Mouse (Mus musculus): ENCODE measurements around the gene Slc29a1.

The Slc29a1 gene

DNA sequence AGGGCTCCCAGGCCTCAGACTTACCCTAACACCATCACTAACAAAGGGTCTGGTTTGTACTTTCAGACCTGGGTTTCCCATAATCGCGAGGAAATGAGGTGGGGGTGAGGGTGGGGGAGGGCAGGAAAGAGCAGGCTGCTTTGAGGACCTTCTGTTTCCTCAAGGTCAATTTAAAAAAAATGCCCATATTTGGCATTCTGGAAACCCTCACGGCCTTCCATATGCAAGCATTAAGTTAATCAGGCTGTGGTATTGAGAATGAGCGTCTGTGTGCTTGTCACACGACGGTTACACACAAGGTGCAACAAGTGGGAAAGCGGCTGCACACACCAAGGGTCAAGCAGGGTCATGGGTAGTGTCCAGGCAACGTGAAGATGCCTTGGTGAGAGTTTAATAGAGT lies 12.6 kb upstream of the Slc29a1 start:
- DNase-seq (ENCODE audit: low read depth, low spot score) = no peak

GRCm38 (mm10) chr17:45610144-45610866 lies 10.9 kb upstream of the Slc29a1 start:
- no peak for DNase-seq (ENCODE audit: low read depth, low spot score)

- no peak for DNase-seq (ENCODE audit: low read depth, low spot score)
Measured at GRCm38 (mm10) chr17:45608396-45608795, 9.0 kb upstream of the Slc29a1 start.

DNA sequence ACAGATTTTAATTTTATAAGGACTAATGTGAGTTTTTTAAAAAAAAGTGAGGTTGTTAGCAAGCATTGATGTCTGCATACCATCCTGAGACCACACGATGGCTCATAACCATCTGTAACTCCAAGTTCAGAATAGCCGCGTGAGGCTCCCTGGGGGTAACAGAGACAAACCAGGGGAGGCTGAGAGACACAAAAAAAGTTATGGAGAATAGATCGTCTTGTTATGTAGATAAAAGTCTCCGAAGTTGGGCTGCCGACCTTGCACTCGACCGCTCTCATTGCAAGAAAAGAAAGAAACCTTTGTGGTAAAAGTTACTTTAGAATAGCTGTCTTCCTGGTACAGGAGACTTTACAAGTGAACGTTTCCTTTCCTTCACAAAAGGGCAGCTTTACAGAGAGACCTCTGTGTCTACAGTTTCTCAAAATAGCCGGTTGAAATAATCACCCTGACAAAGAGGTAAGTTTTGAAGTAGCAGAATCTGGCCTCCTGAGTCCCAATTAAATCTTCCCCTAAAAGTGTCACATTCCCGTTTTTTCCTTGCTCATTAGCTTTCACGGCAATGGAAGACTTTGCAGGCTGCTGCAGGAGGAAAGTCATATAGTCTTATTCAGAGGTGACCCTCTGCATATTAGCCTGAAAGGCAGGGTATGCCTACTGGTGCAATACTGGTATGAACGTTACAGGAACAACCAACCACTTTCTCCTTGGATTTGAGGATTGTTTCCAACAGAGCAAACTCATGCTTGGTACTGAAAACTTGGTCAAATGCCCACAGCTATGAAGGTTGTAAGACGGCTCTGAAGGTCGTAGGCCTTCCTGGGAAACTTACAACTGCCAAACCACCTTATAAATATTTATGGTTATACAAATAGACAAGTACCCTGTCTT lies 7.8 kb upstream of the Slc29a1 start:
- DNase-seq (ENCODE audit: low read depth, low spot score) = no peak

DNA sequence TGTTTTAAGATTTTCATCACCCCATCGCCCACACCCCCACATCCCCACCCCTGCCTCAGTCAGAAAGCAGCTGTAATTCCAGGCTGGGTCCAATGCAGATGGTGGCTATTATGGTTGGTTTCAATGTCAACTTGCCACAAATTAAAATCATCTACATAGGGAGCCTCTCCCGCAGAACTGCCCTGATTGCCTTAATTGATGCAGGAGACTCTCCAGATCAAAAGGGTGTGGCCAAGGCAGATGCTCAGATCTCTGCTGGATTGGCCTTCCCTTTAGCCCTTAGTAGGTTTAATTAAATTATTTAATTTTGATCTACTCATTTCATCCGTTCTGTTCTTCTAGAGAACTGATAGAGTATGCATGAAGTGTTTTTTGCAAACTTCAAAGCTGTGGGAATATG lies 3.6 kb upstream of the Slc29a1 start:
- no peak for DNase-seq (ENCODE audit: low read depth, low spot score)

DNA sequence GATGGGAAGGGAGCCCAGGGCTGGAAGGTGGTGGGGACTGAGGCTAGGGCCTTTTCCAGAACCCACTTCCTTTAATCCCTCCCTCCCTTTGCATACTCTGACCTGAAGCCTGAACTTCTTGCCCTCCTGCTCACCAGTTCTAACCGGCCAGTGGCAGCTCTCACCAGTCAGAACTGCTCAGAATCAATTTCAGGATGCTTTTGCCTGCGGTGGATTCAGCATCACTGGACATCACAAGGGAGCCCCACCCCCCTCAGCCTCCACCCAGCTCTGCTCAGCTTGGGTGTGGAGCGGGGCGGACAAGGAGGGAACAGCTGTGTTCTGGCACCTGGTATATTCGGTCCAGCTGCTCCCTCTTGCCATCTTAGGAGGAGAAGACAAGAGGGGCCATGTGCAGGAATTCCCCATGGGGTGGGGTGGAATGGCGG lies 2.5 kb upstream of the Slc29a1 start, which contains the start of gene Mymx:
TSS of gene Mymx (minus strand) at position 226 of the 428 bp plus-strand sequence.
- DNase-seq (ENCODE audit: low read depth, low spot score) = no peak

- DNase-seq (ENCODE audit: low read depth, low spot score) = no peak
Measured at GRCm38 (mm10) chr17:45601325-45601724, 1.9 kb upstream of the Slc29a1 start.

- no peak for DNase-seq (ENCODE audit: low read depth, low spot score)
Measured at GRCm38 (mm10) chr17:45600267-45600666, 861 bp upstream of the Slc29a1 start.

DNA sequence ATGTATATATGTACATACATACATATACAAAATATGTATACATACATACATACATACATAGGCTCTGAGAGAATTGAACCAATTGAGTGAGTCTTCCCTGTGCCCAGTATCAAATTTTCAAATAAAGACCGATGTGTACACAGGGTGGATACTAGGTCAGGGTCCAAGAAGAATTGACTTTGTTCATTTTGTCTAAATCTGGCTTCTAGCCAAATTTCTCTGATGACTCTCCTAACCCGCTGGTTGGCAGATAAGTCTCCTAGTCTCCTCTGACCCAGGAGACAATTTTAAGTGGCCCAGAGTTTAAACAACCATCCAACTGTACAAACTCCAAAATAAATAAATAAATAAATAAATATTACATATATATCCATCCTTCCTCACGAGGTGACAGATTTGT lies 515 bp downstream of the Slc29a1 start:
- DNase-seq (ENCODE audit: low read depth, low spot score) = no peak

DNA sequence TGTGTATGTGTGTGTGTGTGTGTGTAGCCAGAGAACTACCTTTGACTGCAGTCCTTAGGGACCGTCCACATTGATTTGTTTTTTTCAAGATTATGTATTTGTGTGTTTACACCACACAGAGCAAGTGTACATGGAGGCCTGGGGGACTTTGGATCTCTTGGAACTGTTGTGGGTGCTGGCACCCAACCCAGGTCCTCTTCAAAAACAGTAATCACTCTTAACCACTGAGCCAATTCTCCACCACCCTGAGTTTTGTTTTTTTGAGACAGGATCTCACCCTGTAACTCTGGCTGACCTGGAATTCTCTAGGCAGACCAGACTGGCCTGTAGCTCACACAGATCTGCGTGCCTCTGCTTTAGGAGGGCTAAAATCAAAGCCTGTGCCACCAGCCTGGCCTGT lies 1.0 kb downstream of the Slc29a1 start:
- DNase-seq (ENCODE audit: low read depth, low spot score) = no peak

- DNase-seq (ENCODE audit: low read depth, low spot score) = no peak
Measured at GRCm38 (mm10) chr17:45597787-45598186, 1.6 kb downstream of the Slc29a1 start.

DNA sequence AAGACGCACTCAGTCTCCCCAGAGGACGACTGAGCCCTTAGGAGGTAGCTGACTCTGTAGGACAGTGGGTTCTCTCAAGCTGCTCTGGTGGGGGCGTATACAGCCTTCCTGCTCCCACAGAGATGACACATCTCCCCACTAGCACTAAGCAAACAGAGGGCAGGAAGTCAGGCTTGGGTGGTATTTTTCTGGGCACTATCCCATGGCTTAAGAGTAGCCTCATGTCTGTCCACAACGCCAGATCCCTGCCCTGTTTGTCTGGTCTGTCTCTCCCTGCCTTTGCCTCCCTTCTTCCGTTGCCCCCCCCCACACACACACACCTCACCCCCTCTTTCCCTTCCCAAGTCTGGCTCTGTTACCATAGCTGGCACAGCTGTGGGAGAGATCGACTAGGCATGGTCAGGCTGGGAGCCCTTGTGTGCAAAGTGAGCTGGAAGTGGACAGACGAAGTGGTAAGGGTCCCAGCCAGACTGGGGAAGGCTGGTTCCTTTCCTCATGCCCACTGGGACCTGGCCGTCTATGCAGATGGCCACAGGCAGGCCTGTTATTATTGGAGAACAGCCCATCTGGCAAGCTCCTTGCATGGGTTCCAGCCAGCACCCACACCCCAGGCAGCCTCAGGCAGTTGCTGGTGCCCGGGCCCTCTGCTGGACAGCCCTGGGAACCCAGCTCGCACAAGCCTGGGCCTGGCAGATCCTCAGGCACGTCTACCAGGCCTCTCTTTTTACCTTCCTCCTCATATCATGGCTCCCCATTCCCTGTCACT lies 2.6 kb downstream of the Slc29a1 start:
- DNase-seq (ENCODE audit: low read depth, low spot score) = no peak

DNA sequence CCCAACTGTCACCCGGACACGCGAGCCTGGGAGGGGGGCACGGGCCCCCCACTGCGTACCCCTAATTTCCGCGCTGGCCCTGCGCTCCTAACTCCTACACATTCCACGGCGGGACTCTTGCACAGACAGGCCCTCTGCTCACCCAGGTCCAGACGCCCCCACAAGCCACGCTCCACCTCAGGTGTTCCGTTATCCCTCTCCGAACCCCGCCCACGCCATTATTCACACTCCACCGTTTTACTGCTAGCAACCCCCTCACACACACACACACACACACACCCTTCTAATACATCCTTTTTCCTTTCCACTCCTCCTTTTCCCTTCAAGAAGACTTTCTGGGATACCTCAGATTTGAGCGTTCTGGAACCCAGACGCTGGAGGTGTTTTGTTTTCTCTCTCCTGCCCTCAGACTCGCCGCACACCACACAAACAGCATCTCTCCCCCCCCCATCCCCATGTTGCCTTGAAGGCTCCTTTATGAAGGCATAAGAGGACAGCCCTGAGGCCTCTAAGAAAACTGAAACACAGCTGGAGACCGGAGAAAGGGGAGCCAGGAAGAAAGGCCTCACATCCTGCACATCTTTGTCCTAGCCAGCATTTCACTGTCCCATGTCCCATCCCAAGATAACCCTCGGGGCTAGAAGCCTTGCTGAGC lies 3.5 kb downstream of the Slc29a1 start:
- no peak for DNase-seq (ENCODE audit: low read depth, low spot score)

GRCm38 (mm10) chr17:45594881-45595735 lies 4.3 kb downstream of the Slc29a1 start:
- DNase-seq (ENCODE audit: low read depth, low spot score) = no peak

DNA sequence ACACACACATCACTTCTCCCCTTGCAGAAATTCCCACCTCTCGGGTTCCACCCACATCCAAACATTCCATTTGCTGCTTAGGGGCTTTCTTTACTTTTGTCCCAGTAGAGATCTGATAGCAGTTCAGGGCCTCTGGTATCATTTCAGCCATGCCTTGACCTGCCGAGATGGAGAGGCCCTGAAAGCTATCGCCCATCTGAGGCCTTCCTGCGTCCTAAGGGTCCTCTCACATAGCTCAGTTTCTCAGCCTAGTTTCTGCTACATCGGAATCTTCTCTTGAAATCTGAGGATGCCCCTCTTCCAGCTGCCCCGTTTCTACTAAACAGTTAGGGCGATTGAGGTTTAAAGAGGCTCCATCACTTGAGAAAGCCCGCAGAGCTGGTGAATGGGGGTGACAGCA lies 5.2 kb downstream of the Slc29a1 start:
- no peak for DNase-seq (ENCODE audit: low read depth, low spot score)

DNA sequence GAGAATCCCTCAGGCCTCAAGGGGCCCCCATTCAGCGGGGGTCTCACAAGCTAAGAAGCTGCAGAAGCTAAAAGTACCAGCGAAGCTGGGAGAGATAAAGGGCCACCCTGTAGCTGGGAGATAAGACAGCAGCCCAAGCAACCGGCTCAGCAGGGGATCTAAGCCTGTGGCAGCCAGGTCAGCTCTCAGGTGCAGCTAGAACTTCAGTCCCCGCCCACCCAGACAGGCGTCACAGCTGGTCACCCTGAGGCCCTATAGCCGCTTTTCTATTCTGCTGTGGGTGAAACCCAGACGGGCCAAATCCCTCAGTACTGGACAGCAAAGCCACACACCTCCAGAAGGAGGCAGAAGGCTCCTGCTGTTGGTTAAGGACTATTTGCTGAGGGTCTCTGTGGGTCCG lies 5.9 kb downstream of the Slc29a1 start:
- peak; percentile 76 for DNase-seq (ENCODE audit: low read depth, low spot score)

DNA sequence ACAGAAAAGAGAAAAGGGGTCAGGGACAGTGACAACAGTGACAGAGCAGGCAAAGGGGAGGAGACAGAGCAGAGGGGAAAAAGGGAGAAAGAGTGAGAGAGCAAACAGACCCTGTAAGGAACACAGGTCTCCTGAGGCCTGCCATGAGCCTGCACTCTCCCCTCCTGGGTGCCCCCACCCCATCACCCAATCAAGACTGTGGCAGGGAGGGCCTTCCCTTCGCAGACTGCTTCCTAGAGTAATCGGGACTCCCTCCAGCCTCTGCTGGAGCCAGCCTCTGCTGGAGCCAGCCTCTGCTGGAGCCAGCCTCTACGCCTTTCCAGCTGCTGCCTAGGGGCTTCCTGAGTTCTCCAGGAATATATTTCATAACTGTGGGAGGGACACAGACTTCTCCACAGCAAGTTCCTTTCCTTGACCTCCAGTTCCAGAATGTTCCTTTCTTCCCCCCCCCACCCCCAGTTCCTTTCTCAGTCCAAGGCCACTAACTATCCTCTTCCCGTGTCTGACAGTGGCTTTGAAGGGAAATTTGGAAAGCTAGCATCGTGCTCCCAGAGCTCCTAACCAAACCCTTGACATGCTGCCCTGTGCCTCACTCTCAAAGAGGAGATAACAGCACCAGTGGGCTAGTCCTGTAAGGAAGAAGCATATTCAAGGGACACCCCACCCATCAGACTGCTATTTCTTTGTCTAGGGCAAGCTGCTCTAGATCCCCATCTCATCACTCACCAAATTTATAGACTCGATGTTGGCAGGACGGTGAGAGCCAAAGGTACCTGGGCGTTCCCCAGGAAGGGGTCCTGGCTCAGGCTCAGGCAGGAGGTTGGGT lies 6.6 kb downstream of the Slc29a1 start:
- DNase-seq (ENCODE audit: low read depth, low spot score) = no peak

- DNase-seq (ENCODE audit: low read depth, low spot score) = no peak
Measured at GRCm38 (mm10) chr17:45591701-45592605, 7.5 kb downstream of the Slc29a1 start.

- DNase-seq (ENCODE audit: low read depth, low spot score) = no peak
Measured at GRCm38 (mm10) chr17:45590410-45590809, 9.0 kb downstream of the Slc29a1 start.
